Mouse (Mus musculus): ENCODE data around the gene Tom1l2.

- TF ChIP-seq CTCF (IDR thresholded peaks at IDR 0.05; ENCODE audit: low read depth) (no peak), EP300 (IDR thresholded peaks at IDR 0.05; ENCODE audit: low read depth) (no peak)
Observed at GRCm38 (mm10) chr11:60232441-60233058, 120.2 kb downstream of the Tom1l2 start.
